Mouse (Mus musculus) adrenal gland, postnatal 10 days (tissue): ENCODE results near the gene Tuft1. TPM values are rescaled to one million over a fixed set of nuclear protein-coding genes. Genes with fewer than 3 reads are reported as not detected.
"Not testable (repeated sequence)": the region's sequence is repeated elsewhere in the genome, so short reads cannot be mapped to it uniquely, and the experiment has no call there.

Experiments used
- DNase-seq: peaks from one replicate; pipeline ENCODE4 v3.0.0; 2021; ENCODE audit warnings: mixed read lengths
- total RNA-seq, 2 experiments: library from RNA; stranded (reverse); gene quantifications; 2 replicates each; pipeline ENCODE4 v1.2.3; 2021

Gene Tuft1
- total RNA-seq, 2 experiments from 2014 or later, result 6.9 to 7.2 TPM

- peak; percentile 19 for DNase-seq
Measured at GRCm38 (mm10) chr3:94659142-94659748, 573 bp upstream of the Tuft1 start.

GRCm38 (mm10) chr3:94657852-94658739 is 576 bp downstream of the Tuft1 start:
- DNase-seq, result not testable (repeated sequence)

- not testable (repeated sequence) for DNase-seq
Measured at GRCm38 (mm10) chr3:94653967-94654366, 4.7 kb downstream of the Tuft1 start.

GRCm38 (mm10) chr3:94650409-94650808 is 8.3 kb downstream of the Tuft1 start:
- DNase-seq, result no peak

GRCm38 (mm10) chr3:94648755-94649590 is 9.7 kb downstream of the Tuft1 start:
- DNase-seq, result peak; percentile 35

GRCm38 (mm10) chr3:94642495-94643162 is 16.0 kb downstream of the Tuft1 start, which contains the start of gene Gm10972:
Gene Gm10972, plus strand, starts transcription at chr3:94643112.
- DNase-seq, result not testable (repeated sequence)

GRCm38 (mm10) chr3:94629876-94630275 is 28.8 kb downstream of the Tuft1 start:
- DNase-seq, result no peak

- DNase-seq, result no peak
Measured at GRCm38 (mm10) chr3:94628712-94629111, 30.0 kb downstream of the Tuft1 start.

GRCm38 (mm10) chr3:94624281-94624680 is 34.4 kb downstream of the Tuft1 start:
- no peak for DNase-seq

- no peak for DNase-seq
Measured at GRCm38 (mm10) chr3:94622550-94622949, 36.1 kb downstream of the Tuft1 start.

- DNase-seq, result no peak
Measured at GRCm38 (mm10) chr3:94621740-94622507, 36.7 kb downstream of the Tuft1 start.

- DNase-seq, result peak; percentile 56
Measured at GRCm38 (mm10) chr3:94616717-94617116, 42.0 kb downstream of the Tuft1 start.

GRCm38 (mm10) chr3:94613258-94613878 is 45.3 kb downstream of the Tuft1 start:
- no peak for DNase-seq

GRCm38 (mm10) chr3:94612274-94612673 is 46.4 kb downstream of the Tuft1 start:
- DNase-seq, result no peak

GRCm38 (mm10) chr3:94611834-94612233 is 46.8 kb downstream of the Tuft1 start:
- no peak for DNase-seq

GRCm38 (mm10) chr3:94611343-94611742 is 47.3 kb downstream of the Tuft1 start:
- DNase-seq, result no peak

GRCm38 (mm10) chr3:94610581-94610980 is 48.1 kb downstream of the Tuft1 start:
- DNase-seq, result peak; percentile 60

GRCm38 (mm10) chr3:94609621-94610020 is 49.1 kb downstream of the Tuft1 start:
- no peak for DNase-seq

GRCm38 (mm10) chr3:94601959-94602358 is 56.7 kb downstream of the Tuft1 start:
- DNase-seq, result peak; percentile 73

- no peak for DNase-seq
Measured at GRCm38 (mm10) chr3:94597224-94597779, 61.4 kb downstream of the Tuft1 start.
